In the genomic region with DNA sequence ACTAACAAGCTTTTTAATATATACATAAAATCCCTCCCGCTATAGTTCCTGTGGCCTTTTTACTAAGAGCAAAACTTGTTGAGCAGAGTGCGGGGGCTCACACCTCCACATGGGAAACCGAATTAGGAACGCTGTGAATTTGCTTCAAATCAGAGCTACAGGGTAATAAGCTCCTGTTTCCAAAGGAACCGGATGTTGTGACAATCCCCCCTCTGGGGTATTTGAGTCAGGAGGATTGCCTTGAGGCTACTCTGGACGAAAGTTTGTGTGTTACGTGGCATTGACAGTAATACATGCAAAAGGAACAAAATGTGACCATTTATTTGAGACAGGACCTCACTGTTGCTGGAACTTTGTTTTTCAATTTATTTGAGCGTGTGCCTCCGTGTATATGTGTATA, we compare ENCODE assay signal across 8 mouse cellular contexts. TPM values are rescaled to one million over a fixed set of nuclear protein-coding genes. Genes with fewer than 3 reads are reported as not detected.
DNase-seq lines count a peak whose midpoint lies in the region; ATAC-seq and TF ChIP-seq lines count a peak whose summit lies in the region.

No protein-coding gene starts in this region.

- ATAC-seq in hindbrain, postnatal 0 days: no peak
- ATAC-seq in neural tube, embryonic 12.5 days (ENCODE audit: low FRiP score, low read depth): no peak

- 31% methylated on average over 9 of the region's 9 CpGs for WGBS in hindbrain, postnatal 0 days
- WGBS in neural tube, embryonic 12.5 days: 41% methylated on average over 9 of the region's 9 CpGs

- H3K36me3 ChIP-seq in hindbrain, postnatal 0 days (ENCODE audit: insufficient read depth, low read length): peaks cover 31% of the 10 kb centered on the region
- H3K36me3 ChIP-seq in neural tube, embryonic 12.5 days: peaks cover 40% of the 10 kb centered on the region

- H3K4me3 ChIP-seq in layer of hippocampus, adult 2 months: peak overlapping the region; percentile 97
- peak overlapping the region; percentile 50 for H3K4me3 ChIP-seq in cortical plate, adult 2 months (ENCODE audit: insufficient read depth, low read length)
- H3K4me3 ChIP-seq in hindbrain, postnatal 0 days (ENCODE audit: low read length): peak overlapping the region; percentile 82
- H3K4me3 ChIP-seq in neural tube, embryonic 12.5 days: peak overlapping the region; percentile 82

- no peaks in the 10 kb centered on the region for H3K27me3 ChIP-seq in hindbrain, postnatal 0 days (ENCODE audit: insufficient read depth, low read length)
- H3K27me3 ChIP-seq in neural tube, embryonic 12.5 days (replicated peaks): no peaks in the 10 kb centered on the region

- no peak for DNase-seq in layer of hippocampus, adult 2 months (ENCODE audit: low spot score in 2 of 2)
- no peak for DNase-seq in layer of hippocampus, adult 8-10 months (ENCODE audit: low spot score in 2 of 2)
- DNase-seq in hindbrain, postnatal 0 days (ENCODE audit: low spot score): no peak
- DNase-seq in c-Kit-positive CD71-positive TER-119-positive erythroid progenitor cells, embryonic 14.5 days (ENCODE audit: low spot score): no peak
- no peak for DNase-seq in embryo, embryonic 11 days
- no peak for DNase-seq in natural killer cell, adult 2 months (ENCODE audit: low spot score in 2 of 2)

- no peak for TF ChIP-seq POLR2A in cortical plate, adult 2 months (IDR thresholded peaks at IDR 0.05; ENCODE audit: extremely low read depth, insufficient read depth, low read length)

- TF ChIP-seq CTCF in layer of hippocampus, adult 2 months (conservative IDR thresholded peaks at IDR 0.05): no peak
- TF ChIP-seq CTCF in cortical plate, adult 2 months (IDR thresholded peaks at IDR 0.05; ENCODE audit: extremely low read depth, insufficient read depth, low read length): no peak
- no peak for TF ChIP-seq CTCF in hindbrain, postnatal 0 days (IDR thresholded peaks at IDR 0.05; ENCODE audit: low read depth)

- H3K9me3 ChIP-seq in hindbrain, postnatal 0 days (ENCODE audit: low read length): no peaks in the 10 kb centered on the region
- H3K9me3 ChIP-seq in neural tube, embryonic 12.5 days: no peaks in the 10 kb centered on the region

- H3K4me2 ChIP-seq in hindbrain, postnatal 0 days (ENCODE audit: low read depth, low read length): peak overlapping the region; percentile 80
- H3K4me2 ChIP-seq in neural tube, embryonic 12.5 days (replicated peaks): peak overlapping the region; percentile 68

- peak overlapping the region; percentile 98 for H3K27ac ChIP-seq in layer of hippocampus, adult 2 months
- H3K27ac ChIP-seq in cortical plate, adult 2 months (ENCODE audit: insufficient read depth, low read length): peak overlapping the region; percentile 96; the same call in 1 of the 2 replicates
- peak overlapping the region; percentile 98 for H3K27ac ChIP-seq in hindbrain, postnatal 0 days
- no peak overlapping the region for H3K27ac ChIP-seq in neural tube, embryonic 12.5 days

- peaks cover 11% of the 10 kb centered on the region for H3K4me1 ChIP-seq in cortical plate, adult 2 months (ENCODE audit: control insufficient read depth, insufficient read depth, low read length)
- H3K4me1 ChIP-seq in hindbrain, postnatal 0 days (ENCODE audit: insufficient read depth, low read length): peaks cover 16% of the 10 kb centered on the region
- H3K4me1 ChIP-seq in neural tube, embryonic 12.5 days: peaks cover 18% of the 10 kb centered on the region

- peak overlapping the region; percentile 86 for H3K9ac ChIP-seq in hindbrain, postnatal 0 days (replicated peaks; ENCODE audit: low read length)
- H3K9ac ChIP-seq in neural tube, embryonic 12.5 days: peak overlapping the region; percentile 84

RNA-seq across cellular contexts. Expression of a gene that starts 1.1 kb away (rescaled TPM):
- total RNA-seq in layer of hippocampus, adult 2 months (2021): 10 to 100 TPM; 36.5 to 37.6 TPM
- 10 to 100 TPM; 30.9 to 52.4 (median 41.9) TPM for total RNA-seq in layer of hippocampus, adult 8-10 months (2022)
- polyA plus RNA-seq in cortical plate, adult 2 months (2012; rRNA removed): 39.7 and 41.9 TPM in 2 replicates
- total RNA-seq in hindbrain, postnatal 0 days (2014; rRNA removed): 35.3 and 42.7 TPM in 2 replicates
- polyA plus RNA-seq in hindbrain, postnatal 0 days (2015; fragmentation: Nextera tagmentation; extraction: Ambion mirVana): 60.1 and 65.0 TPM in 2 replicates
- 60.2 and 63.0 TPM in 2 replicates for polyA plus RNA-seq in neural tube, embryonic 12.5 days (2016; fragmentation: Nextera tagmentation; extraction: Ambion mirVana)

RNA-seq across cellular contexts. Expression of a gene that starts 1.3 kb away (rescaled TPM):
- total RNA-seq in layer of hippocampus, adult 2 months (2021): 100 to 1,000 TPM; 503 to 542 TPM
- total RNA-seq in layer of hippocampus, adult 8-10 months (2022): 100 to 1,000 TPM; 568 to 585 (median 584) TPM
- polyA plus RNA-seq in cortical plate, adult 2 months (2012; rRNA removed): 854 and 882 TPM in 2 replicates
- total RNA-seq in hindbrain, postnatal 0 days (2014; rRNA removed): 1,283 and 1,409 TPM in 2 replicates
- polyA plus RNA-seq in hindbrain, postnatal 0 days (2015; fragmentation: Nextera tagmentation; extraction: Ambion mirVana): 1,550 and 1,625 TPM in 2 replicates
- 760 and 802 TPM in 2 replicates for polyA plus RNA-seq in neural tube, embryonic 12.5 days (2016; fragmentation: Nextera tagmentation; extraction: Ambion mirVana)

RNA-seq across cellular contexts. Expression of a gene that starts 42.6 kb away (rescaled TPM):
- total RNA-seq in layer of hippocampus, adult 2 months (2021): 100 to 1,000 TPM; 154 to 156 TPM
- total RNA-seq in layer of hippocampus, adult 8-10 months (2022): 100 to 1,000 TPM in 3 of 4 experiments, 10 to 100 TPM in 1; 97.6 to 159 (median 131) TPM
- 324 and 325 TPM in 2 replicates for polyA plus RNA-seq in cortical plate, adult 2 months (2012; rRNA removed)
- 124 and 186 TPM in 2 replicates for total RNA-seq in hindbrain, postnatal 0 days (2014; rRNA removed)
- 436 and 442 TPM in 2 replicates for polyA plus RNA-seq in hindbrain, postnatal 0 days (2015; fragmentation: Nextera tagmentation; extraction: Ambion mirVana)
- polyA plus RNA-seq in neural tube, embryonic 12.5 days (2016; fragmentation: Nextera tagmentation; extraction: Ambion mirVana): 343 and 361 TPM in 2 replicates

RNA-seq across cellular contexts. Expression of a gene that starts 43.4 kb away (rescaled TPM):
- total RNA-seq in layer of hippocampus, adult 2 months (2021): 10 to 100 TPM; 52.8 to 55.4 TPM
- 10 to 100 TPM; 47.3 to 56.1 (median 52.2) TPM for total RNA-seq in layer of hippocampus, adult 8-10 months (2022)
- polyA plus RNA-seq in cortical plate, adult 2 months (2012; rRNA removed): 93.6 and 94.6 TPM in 2 replicates
- total RNA-seq in hindbrain, postnatal 0 days (2014; rRNA removed): 71.5 and 84.9 TPM in 2 replicates
- polyA plus RNA-seq in hindbrain, postnatal 0 days (2015; fragmentation: Nextera tagmentation; extraction: Ambion mirVana): 114 and 121 TPM in 2 replicates
- 182 and 186 TPM in 2 replicates for polyA plus RNA-seq in neural tube, embryonic 12.5 days (2016; fragmentation: Nextera tagmentation; extraction: Ambion mirVana)

RNA-seq across cellular contexts. Expression of a gene that starts 57.4 kb away (rescaled TPM):
- total RNA-seq in layer of hippocampus, adult 2 months (2021): under 1 TPM; 0.42 to 0.84 TPM
- total RNA-seq in layer of hippocampus, adult 8-10 months (2022): 1 to 10 TPM in 2 of 4 experiments, under 1 TPM in 2; 0.74 to 1.3 (median 1.1) TPM
- polyA plus RNA-seq in cortical plate, adult 2 months (2012; rRNA removed): 1.6 and 2.2 TPM in 2 replicates
- total RNA-seq in hindbrain, postnatal 0 days (2014; rRNA removed): 2.6 and 4.7 TPM in 2 replicates
- polyA plus RNA-seq in hindbrain, postnatal 0 days (2015; fragmentation: Nextera tagmentation; extraction: Ambion mirVana): 0.40 and 0.49 TPM in 2 replicates
- 0.41 and 0.66 TPM in 2 replicates for polyA plus RNA-seq in neural tube, embryonic 12.5 days (2016; fragmentation: Nextera tagmentation; extraction: Ambion mirVana)
